Mouse (Mus musculus) ovary, postnatal 36 days (tissue): ENCODE measurements around the gene Tusc1.

Experiments
- DNase-seq: peaks from one replicate; pipeline ENCODE4 v3.0.0; 2022; ENCODE audit warnings: low spot score, mixed read lengths

Gene Tusc1

GRCm38 (mm10) chr4:93335118-93336003, at the start of gene Tusc1:
Gene Tusc1, minus strand, starts transcription at chr4:93335511.
- peak; percentile 88 for DNase-seq

DNA sequence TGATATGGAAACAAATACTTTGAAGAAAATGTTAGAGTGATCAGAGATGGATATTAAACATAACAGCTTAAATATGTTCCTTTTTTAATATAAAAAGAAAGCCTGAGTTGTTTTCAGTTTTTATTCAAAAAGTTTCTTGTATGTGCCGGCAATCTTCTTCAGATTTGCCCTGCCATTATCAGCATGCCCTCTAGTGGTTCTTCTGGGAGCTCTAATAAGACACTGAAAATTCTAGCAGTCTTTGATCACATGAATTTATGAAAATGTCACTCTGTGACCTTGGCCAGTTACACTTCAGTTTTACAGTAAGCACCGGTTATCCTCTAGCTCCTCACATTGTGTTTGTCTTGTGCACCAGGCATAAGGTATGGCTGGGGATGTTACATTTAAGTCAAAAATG, 17.6 kb upstream of the Tusc1 start:
- DNase-seq = no peak

DNA sequence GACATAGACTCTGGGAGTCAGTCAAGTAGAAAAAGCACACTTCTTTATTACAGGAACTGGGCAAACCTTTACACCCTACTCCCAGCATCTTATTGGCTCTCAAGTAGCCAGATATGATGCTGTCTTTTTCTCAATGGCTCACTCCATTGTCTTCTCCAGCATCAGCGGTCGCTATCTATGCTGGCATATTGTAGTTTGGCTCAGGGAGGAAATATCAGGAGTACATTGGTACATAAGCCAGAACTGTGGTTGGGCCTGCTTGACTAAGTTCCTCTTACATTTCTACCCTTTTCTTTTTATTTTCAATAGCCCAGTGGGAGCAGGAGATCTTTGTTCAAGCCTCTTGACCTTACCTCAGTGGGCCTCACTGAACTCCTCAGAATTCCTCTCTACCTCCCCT, 9.0 kb upstream of the Tusc1 start:
- DNase-seq = no peak

- DNase-seq = no peak
Observed at GRCm38 (mm10) chr4:93341568-93341967, 6.3 kb upstream of the Tusc1 start.

- DNase-seq = no peak
Observed at GRCm38 (mm10) chr4:93337977-93338376, 2.7 kb upstream of the Tusc1 start.

GRCm38 (mm10) chr4:93334636-93335117, 634 bp downstream of the Tusc1 start:
- peak; percentile 85 for DNase-seq

GRCm38 (mm10) chr4:93307486-93307885, 27.8 kb downstream of the Tusc1 start:
- no peak for DNase-seq

GRCm38 (mm10) chr4:93286065-93286464, 49.2 kb downstream of the Tusc1 start:
- DNase-seq = no peak
